Mouse (Mus musculus) bone marrow, adult 2 months (tissue): ENCODE measurements around the gene Vwf.

Source experiments
- CTCF ChIP-seq: fragments of 200-500 bp; IDR thresholded peaks from 2 replicates; pipeline ENCODE4 v1.5.1; 2011; ENCODE audit warnings: low read length, control low read depth; ENCODE audit not compliant: control insufficient read depth, insufficient read depth
- POLR2A ChIP-seq: fragments of 200-500 bp; IDR thresholded peaks from 2 replicates; pipeline ENCODE4 v1.6.1; 2011; ENCODE audit warnings: low read depth, mild to moderate bottlenecking, control low read depth, low read length, borderline replicate concordance; ENCODE audit not compliant: control insufficient read depth

- no peak for TF ChIP-seq CTCF
- no peak for TF ChIP-seq POLR2A
Measured at GRCm38 (mm10) chr6:125584266-125584665, 37.7 kb downstream of the Vwf start.
